Mouse (Mus musculus): ENCODE measurements around the gene CK137956. TPM values are rescaled to one million over a fixed set of nuclear protein-coding genes. Genes with fewer than 3 reads are reported as not detected.

Gene CK137956
- polyA plus RNA-seq, 1 experiment from 2014 or later = 1.9 TPM

Other genes starting within 250 kb of the CK137956 start
- 13.7 TPM in 2 replicates for gene Csmd2, start 16.9 kb upstream of the CK137956 start, polyA plus RNA-seq (2015; fragmentation: Nextera tagmentation; extraction: Ambion mirVana)

All from midbrain, embryonic 16.5 days (tissue).